Mouse (Mus musculus): Measurements from ENCODE around the gene Eif4g1.

Gene Eif4g1

GRCm38 (mm10) chr16:20706407-20707055 lies 38.4 kb downstream of the Eif4g1 start:
- DNase-seq, result peak; percentile 93

GRCm38 (mm10) chr16:20708220-20708938 lies 40.3 kb downstream of the Eif4g1 start:
- peak; percentile 86 for DNase-seq

- DNase-seq, result peak; percentile 90
Measured at GRCm38 (mm10) chr16:20708939-20709734, 41.0 kb downstream of the Eif4g1 start.

GRCm38 (mm10) chr16:20710370-20710769 lies 42.3 kb downstream of the Eif4g1 start:
- DNase-seq, result peak; percentile 88

- no peak for DNase-seq
Measured at GRCm38 (mm10) chr16:20710810-20711209, 42.7 kb downstream of the Eif4g1 start.

GRCm38 (mm10) chr16:20712190-20712589 lies 44.1 kb downstream of the Eif4g1 start:
- DNase-seq, result peak; percentile 91

- peak; percentile 90 for DNase-seq
Measured at GRCm38 (mm10) chr16:20712889-20713288, 44.8 kb downstream of the Eif4g1 start.

GRCm38 (mm10) chr16:20714307-20715080 lies 46.4 kb downstream of the Eif4g1 start:
- peak; percentile 90 for DNase-seq

GRCm38 (mm10) chr16:20715161-20715560 lies 47.0 kb downstream of the Eif4g1 start:
- peak; percentile 88 for DNase-seq

GRCm38 (mm10) chr16:20715566-20715965 lies 47.5 kb downstream of the Eif4g1 start:
- DNase-seq, result no peak

GRCm38 (mm10) chr16:20715976-20716840 lies 48.1 kb downstream of the Eif4g1 start:
- peak; percentile 99 for DNase-seq

- no peak for DNase-seq
Measured at GRCm38 (mm10) chr16:20716841-20717180, 48.7 kb downstream of the Eif4g1 start.

GRCm38 (mm10) chr16:20717181-20717977 lies 49.3 kb downstream of the Eif4g1 start, which contains the start of the genes Polr2h and Clcn2:
TSS of gene Polr2h (plus strand) at chr16:20717665.
TSS of gene Clcn2 (minus strand) at chr16:20717746.
- peak; percentile 100 for DNase-seq

- DNase-seq, result no peak
Measured at GRCm38 (mm10) chr16:20717978-20718670, 50.0 kb downstream of the Eif4g1 start.

GRCm38 (mm10) chr16:20721808-20722207 lies 53.7 kb downstream of the Eif4g1 start:
- DNase-seq, result peak; percentile 87

GRCm38 (mm10) chr16:20722736-20723135 lies 54.6 kb downstream of the Eif4g1 start:
- no peak for DNase-seq

- no peak for DNase-seq
Measured at GRCm38 (mm10) chr16:20723247-20723646, 55.1 kb downstream of the Eif4g1 start.

GRCm38 (mm10) chr16:20724338-20724748 lies 56.2 kb downstream of the Eif4g1 start:
- DNase-seq, result peak; percentile 95

- DNase-seq, result peak; percentile 90
Measured at GRCm38 (mm10) chr16:20725321-20725720, 57.2 kb downstream of the Eif4g1 start.

GRCm38 (mm10) chr16:20725750-20726149 lies 57.6 kb downstream of the Eif4g1 start:
- DNase-seq, result peak; percentile 91

Data from heart, adult 11 months (tissue).